Mouse (Mus musculus): ENCODE measurements around the gene Kcnq5. TPM values are rescaled to one million over a fixed set of nuclear protein-coding genes. Genes with fewer than 3 reads are reported as not detected.
"Not testable (repeated sequence)": the region's sequence is repeated elsewhere in the genome, so short reads cannot be mapped to it uniquely, and the experiment has no call there.

The Kcnq5 gene
- total RNA-seq, 2 experiments from 2014 or later, result 47.7 to 61.2 TPM

DNA sequence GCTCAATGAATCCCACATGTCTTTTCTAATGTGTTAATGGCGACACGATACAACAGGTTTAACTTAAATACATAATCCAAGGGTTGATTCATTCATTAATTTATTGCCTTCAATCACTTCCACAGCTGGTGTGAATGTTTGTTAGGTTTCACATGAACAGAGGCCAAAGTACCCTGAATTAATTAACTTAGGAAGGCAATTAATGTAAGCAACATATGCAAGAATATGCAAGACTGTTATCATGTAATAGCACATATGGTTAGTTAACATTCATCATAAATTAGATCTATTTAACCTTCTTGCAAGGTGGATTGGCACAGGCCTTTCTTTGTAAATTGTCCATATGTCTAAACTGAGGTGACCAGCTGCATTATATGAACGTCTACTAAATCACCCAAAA, 300.9 kb downstream of the Kcnq5 start:
- no peak for DNase-seq (ENCODE audit: low spot score in 2 of 2)

- DNase-seq (ENCODE audit: low spot score in 2 of 2), result no peak
Observed at GRCm38 (mm10) chr1:21650820-21651219, 310.9 kb downstream of the Kcnq5 start.

- peak in 1 of 2 experiments; percentile 9 for DNase-seq (ENCODE audit: low spot score in 2 of 2)
Observed at GRCm38 (mm10) chr1:21635406-21635805, 326.3 kb downstream of the Kcnq5 start.

GRCm38 (mm10) chr1:21634013-21634412, 327.7 kb downstream of the Kcnq5 start:
- DNase-seq (ENCODE audit: low spot score in 2 of 2), result no peak

GRCm38 (mm10) chr1:21622455-21622854, 339.3 kb downstream of the Kcnq5 start:
- no peak for DNase-seq (ENCODE audit: low spot score in 2 of 2)

DNA sequence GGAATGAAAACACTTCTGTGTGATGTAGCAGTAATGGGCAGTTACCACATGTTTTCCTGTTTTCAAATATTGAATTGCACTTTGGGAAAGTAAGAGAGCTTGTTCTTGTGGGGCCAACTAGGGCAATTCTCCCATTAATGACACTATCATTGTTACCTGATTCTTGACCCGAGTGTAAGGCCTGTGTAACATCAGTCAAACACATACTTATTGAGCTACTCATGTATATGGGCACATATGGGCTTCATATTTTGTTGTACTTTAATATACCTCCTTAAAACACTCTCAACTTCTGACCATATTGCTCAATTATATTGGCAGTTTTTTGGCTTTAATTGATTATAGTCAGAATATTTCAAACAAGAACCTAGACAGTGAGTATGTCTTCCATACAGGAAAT, 339.7 kb downstream of the Kcnq5 start:
- DNase-seq (ENCODE audit: low spot score in 2 of 2), result no peak

DNA sequence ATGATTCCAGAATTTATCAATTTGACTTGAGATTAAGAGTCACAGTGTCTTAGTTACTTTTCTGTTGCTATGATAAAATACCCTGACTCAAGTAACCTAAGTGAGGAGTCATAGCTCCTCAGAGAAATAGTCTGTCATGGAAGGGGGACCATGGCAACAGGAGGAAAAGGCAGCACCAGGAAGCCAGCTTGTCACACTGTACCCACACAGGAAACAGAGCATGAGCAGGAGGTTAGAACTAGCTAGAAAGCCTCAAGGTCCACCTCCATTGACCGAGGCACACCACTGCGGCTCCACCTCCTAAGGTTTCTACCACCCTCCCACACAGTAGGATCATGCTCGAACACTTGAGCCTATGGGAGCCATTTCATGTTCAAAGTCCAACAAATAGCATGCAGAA, 343.0 kb downstream of the Kcnq5 start:
- no peak for DNase-seq (ENCODE audit: low spot score in 2 of 2)

DNA sequence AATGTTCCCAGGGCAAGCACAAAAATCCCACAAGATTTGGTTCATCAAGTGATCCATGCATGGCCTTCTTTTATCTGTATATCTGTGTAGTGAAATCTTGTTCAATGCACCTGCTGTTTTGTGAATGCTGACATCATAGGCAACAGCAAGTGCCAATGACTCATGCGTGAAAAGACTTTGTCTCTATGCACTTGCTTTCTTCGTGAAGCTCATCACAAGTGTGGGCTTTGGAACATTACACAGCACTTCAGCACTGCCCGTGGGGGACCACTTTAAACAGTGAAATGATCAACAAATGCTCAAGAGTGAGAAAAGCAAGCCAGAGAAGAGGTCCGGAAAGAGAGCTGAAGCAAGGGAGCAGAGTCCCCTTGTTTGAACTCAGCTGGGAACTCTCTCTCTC, 345.1 kb downstream of the Kcnq5 start:
- peak in 1 of 2 experiments; percentile 12 for DNase-seq (ENCODE audit: low spot score in 2 of 2)

DNA sequence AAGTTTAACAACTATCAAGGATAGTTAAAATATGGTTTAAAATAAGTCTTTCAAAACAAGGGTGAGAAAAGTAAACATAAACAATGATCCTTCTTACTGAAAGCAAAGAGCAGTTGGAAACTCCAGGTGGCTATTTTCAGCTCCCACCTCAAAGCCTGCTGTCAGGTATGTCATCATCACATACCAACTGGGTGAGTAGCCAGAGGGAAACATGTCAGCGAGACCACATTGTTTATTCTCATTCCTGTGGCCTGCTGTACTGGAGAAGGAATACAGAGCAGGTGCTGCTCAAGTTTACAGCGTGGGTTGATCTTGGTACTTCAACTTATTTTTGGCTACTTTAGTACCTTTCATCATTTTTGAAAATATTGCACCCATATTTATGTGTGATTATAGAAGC, 347.8 kb downstream of the Kcnq5 start:
- no peak for DNase-seq (ENCODE audit: low spot score in 2 of 2)

GRCm38 (mm10) chr1:21604003-21604402, 357.7 kb downstream of the Kcnq5 start:
- no peak for DNase-seq (ENCODE audit: low spot score in 2 of 2)

GRCm38 (mm10) chr1:21602567-21602966, 359.2 kb downstream of the Kcnq5 start:
- DNase-seq (ENCODE audit: low spot score in 2 of 2), result no peak

- no peak for DNase-seq (ENCODE audit: low spot score in 2 of 2)
Observed at GRCm38 (mm10) chr1:21600606-21601005, 361.1 kb downstream of the Kcnq5 start.

GRCm38 (mm10) chr1:21593872-21594271, 367.9 kb downstream of the Kcnq5 start:
- DNase-seq (ENCODE audit: low spot score in 2 of 2), result no peak

GRCm38 (mm10) chr1:21567397-21567796, 394.3 kb downstream of the Kcnq5 start:
- DNase-seq (ENCODE audit: low spot score in 2 of 2), result not testable (repeated sequence)

GRCm38 (mm10) chr1:21554630-21555029, 407.1 kb downstream of the Kcnq5 start:
- DNase-seq (ENCODE audit: low spot score in 2 of 2), result no peak

DNA sequence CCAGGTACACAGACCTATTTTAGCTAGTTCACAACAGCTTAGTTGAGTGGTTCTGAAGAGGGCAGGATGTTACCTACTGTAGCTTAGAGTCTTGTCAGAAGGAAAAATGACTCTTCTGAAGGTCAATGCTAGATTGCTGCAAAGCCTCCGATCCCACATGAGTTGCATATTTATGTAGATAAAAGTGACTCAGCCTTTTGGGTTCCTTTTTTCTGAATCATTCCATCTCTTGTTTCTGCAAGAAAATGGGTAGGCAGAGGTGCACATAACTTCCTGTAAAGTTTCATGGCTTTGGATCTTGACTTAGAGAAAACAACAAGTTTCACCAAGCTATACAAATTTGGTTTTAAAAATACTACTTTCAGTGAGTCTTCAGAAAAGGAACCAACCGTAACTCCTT, 409.0 kb downstream of the Kcnq5 start:
- no peak for DNase-seq (ENCODE audit: low spot score in 2 of 2)

- no peak for DNase-seq (ENCODE audit: low spot score in 2 of 2)
Observed at GRCm38 (mm10) chr1:21543909-21544308, 417.8 kb downstream of the Kcnq5 start.

DNA sequence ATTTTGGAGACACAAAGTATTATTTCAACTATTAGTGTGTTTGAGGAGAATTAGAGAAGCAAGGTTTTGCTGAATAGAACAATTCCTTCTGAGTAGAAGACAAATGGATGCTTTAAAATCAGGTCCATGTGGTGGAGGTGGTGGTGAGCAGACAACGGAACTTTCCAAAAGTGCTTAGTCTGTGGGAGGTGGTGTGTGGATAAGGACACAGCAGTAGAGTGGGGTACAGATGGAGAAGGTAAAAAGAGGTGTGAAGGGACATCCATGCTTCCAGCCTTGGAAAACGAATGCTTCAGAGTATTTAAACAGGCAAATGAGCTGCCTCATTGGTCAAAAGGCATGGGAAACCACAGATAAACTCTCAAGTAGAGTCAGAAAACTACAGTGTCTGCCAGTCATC, 422.3 kb downstream of the Kcnq5 start:
- no peak for DNase-seq (ENCODE audit: low spot score in 2 of 2)

DNA sequence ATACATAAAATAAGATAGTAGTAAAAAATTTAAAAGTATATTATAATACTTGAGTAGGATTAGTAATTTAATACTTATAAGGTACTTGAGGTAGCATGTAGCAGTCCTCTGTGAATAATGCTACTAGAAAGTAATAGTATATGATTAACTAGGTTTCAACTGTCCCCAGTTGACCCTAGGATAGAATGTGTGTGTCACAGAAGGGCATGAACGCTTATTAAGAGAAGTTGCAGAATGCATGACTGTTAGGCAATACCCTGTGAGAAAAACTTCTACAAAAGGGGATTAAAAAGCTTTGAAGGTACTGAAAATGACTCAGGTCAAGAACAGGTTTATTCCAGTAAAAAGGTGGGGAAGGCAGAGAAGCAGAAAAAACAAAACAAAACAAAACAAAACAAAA, 430.9 kb downstream of the Kcnq5 start:
- DNase-seq (ENCODE audit: low spot score in 2 of 2), result no peak

GRCm38 (mm10) chr1:21521995-21522394, 439.7 kb downstream of the Kcnq5 start:
- DNase-seq (ENCODE audit: low spot score in 2 of 2), result no peak

GRCm38 (mm10) chr1:21521475-21521874, 440.3 kb downstream of the Kcnq5 start:
- no peak for DNase-seq (ENCODE audit: low spot score in 2 of 2)

DNA sequence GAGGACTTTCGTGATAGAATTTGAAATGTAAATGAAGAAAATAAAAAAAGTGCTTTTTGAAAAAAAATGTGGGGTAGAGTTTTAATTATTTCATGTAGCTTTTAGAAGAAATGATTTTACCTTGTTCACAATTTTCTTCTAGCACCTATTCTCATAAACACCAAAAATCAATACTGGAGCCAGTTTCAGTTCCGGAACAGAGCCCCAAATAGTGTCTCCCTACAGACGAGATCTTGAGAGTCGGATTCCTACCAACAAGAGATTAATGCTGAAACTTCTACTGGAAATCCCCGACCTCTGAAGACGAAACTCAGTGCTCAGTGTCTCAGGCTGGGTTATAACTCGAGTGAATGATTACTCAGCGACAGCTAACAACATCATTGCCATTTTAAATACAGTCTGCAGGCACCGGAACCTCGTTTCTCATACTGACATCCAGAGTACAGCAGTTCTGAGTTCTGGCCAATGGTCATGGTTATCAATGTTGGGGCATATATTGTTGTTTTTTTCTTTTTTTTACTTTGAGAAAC, 441.6 kb downstream of the Kcnq5 start:
- no peak for DNase-seq (ENCODE audit: low spot score in 2 of 2)

- no peak for DNase-seq (ENCODE audit: low spot score in 2 of 2)
Observed at GRCm38 (mm10) chr1:21506665-21507064, 455.1 kb downstream of the Kcnq5 start.
